Mouse (Mus musculus) midbrain, embryonic 12.5 days (tissue): ENCODE results near the gene Pgpep1. TPM values are rescaled to one million over a fixed set of nuclear protein-coding genes. Genes with fewer than 3 reads are reported as not detected.

Experiments used
- ATAC-seq: fragments of 200-750 bp; cut with Nextera tagmentation; 2 replicates; pipeline ENCODE4 v1.8.0; 2017; ENCODE audit warnings: low read depth, moderate TSS enrichment, moderate library complexity; ENCODE audit not compliant: low FRiP score
- H3K27ac ChIP-seq: fragments of 300-500 bp; sonication (generic); replicated peaks from 2 replicates; pipeline ENCODE4 v1.5.1; 2016; ENCODE audit warnings: mild to moderate bottlenecking
- H3K27me3 ChIP-seq: fragments of 300-500 bp; sonication (generic); 2 replicates; pipeline ENCODE4 v1.6.1; 2016; ENCODE audit warnings: mild to moderate bottlenecking
- H3K36me3 ChIP-seq: fragments of 300-500 bp; sonication (generic); 2 replicates; pipeline ENCODE4 v1.6.1; 2016
- H3K4me1 ChIP-seq: fragments of 300-500 bp; sonication (generic); 2 replicates; pipeline ENCODE4 v1.6.1; 2016
- H3K4me2 ChIP-seq: fragments of 300-500 bp; sonication (generic); replicated peaks from 2 replicates; pipeline ENCODE4 v1.6.1; 2016; ENCODE audit warnings: mild to moderate bottlenecking, moderate library complexity
- H3K4me3 ChIP-seq: fragments of 300-500 bp; sonication (generic); 2 replicates; pipeline ENCODE4 v1.5.1; 2016; ENCODE audit warnings: mild to moderate bottlenecking
- H3K9ac ChIP-seq: fragments of 300-500 bp; sonication (generic); replicated peaks from 2 replicates; pipeline ENCODE4 v1.6.1; 2016; ENCODE audit warnings: mild to moderate bottlenecking, moderate library complexity
- H3K9me3 ChIP-seq: fragments of 300-500 bp; sonication (generic); 2 replicates; pipeline ENCODE4 v1.6.1; 2016; ENCODE audit warnings: mild to moderate bottlenecking
- WGBS: fragments of 180-500 bp; shearing (Covaris S2); methylation state at CpG from one replicate; pipeline ENCODE4 v1.1.7; 2016; 5-methylcytosine and 5-hydroxymethylcytosine counted together
- polyA plus RNA-seq: library from polyadenylated mRNA; unstranded; fragments of >200 nt; fragmentation: Nextera tagmentation; extraction: Ambion mirVana; gene quantifications from 2 replicates; pipeline ENCODE4 v1.2.1, GENCODE M21; 2016

The Pgpep1 gene
- polyA plus RNA-seq, 1 experiment from 2014 or later = 93.7 TPM

- Histone ChIP-seq H3K9me3 (no peaks in the 10 kb centered on the region), H3K4me3 (peak overlapping the region; percentile 26), H3K27me3 (peaks cover 31% of the 10 kb centered on the region), H3K36me3 (peaks cover 19% of the 10 kb centered on the region), H3K27ac (peak overlapping the region; percentile 97), H3K4me1 (peaks cover 77% of the 10 kb centered on the region), H3K9ac (0 out of 2 replicates have a peak overlapping the region, but pooled peaks have one; percentile 24), H3K4me2 (peak overlapping the region; percentile 54)
- 1% methylated on average over 26 of the region's 26 CpGs for WGBS
- peak; percentile 80 for ATAC-seq
These were observed 58.9 kb downstream of the Pgpep1 start for GRCm38 (mm10) chr8:70601271-70601649.

GRCm38 (mm10) chr8:70600473-70601270 is 59.5 kb downstream of the Pgpep1 start:
- Histone ChIP-seq H3K4me2 (peak overlapping the region; percentile 54), H3K4me1 (peaks cover 77% of the 10 kb centered on the region), H3K9me3 (no peaks in the 10 kb centered on the region), H3K36me3 (peaks cover 25% of the 10 kb centered on the region), H3K4me3 (peak overlapping the region; percentile 26), H3K27me3 (peaks cover 37% of the 10 kb centered on the region), H3K27ac (peak overlapping the region; percentile 97), H3K9ac (peak overlapping the region; percentile 24; the same call in 1 of the 2 replicates)
- WGBS = 9% methylated on average over 10 of the region's 10 CpGs
- peak; percentile 25 for ATAC-seq

GRCm38 (mm10) chr8:70599507-70600290 is 60.5 kb downstream of the Pgpep1 start:
- peaks cover 47% of the 10 kb centered on the region for H3K27me3 ChIP-seq
- H3K4me1 ChIP-seq = peaks cover 79% of the 10 kb centered on the region
- H3K27ac ChIP-seq = peak overlapping the region; percentile 97
- H3K9me3 ChIP-seq = no peaks in the 10 kb centered on the region
- H3K4me2 ChIP-seq = no peak overlapping the region
- H3K9ac ChIP-seq = peak overlapping the region; percentile 7; the same call in 1 of the 2 replicates
- WGBS = 82% methylated on average over 12 of the region's 12 CpGs
- no peak overlapping the region for H3K4me3 ChIP-seq
- H3K36me3 ChIP-seq = peaks cover 26% of the 10 kb centered on the region
- no peak for ATAC-seq

- Histone ChIP-seq H3K9me3 (no peaks in the 10 kb centered on the region), H3K4me3 (peak overlapping the region; percentile 50), H3K27ac (peak overlapping the region; percentile 39), H3K27me3 (peaks cover 47% of the 10 kb centered on the region), H3K9ac (peak overlapping the region; percentile 78), H3K4me1 (peaks cover 75% of the 10 kb centered on the region), H3K36me3 (peaks cover 26% of the 10 kb centered on the region), H3K4me2 (peak overlapping the region; percentile 84)
- 11% methylated on average over 10 of the region's 10 CpGs for WGBS
- no peak for ATAC-seq
These were observed 61.5 kb downstream of the Pgpep1 start for GRCm38 (mm10) chr8:70598722-70599121.

GRCm38 (mm10) chr8:70598283-70598682 is 61.9 kb downstream of the Pgpep1 start:
- peak; percentile 20; the same call in 1 of the 2 replicates for ATAC-seq
- Histone ChIP-seq H3K4me1 (peaks cover 76% of the 10 kb centered on the region), H3K9ac (peak overlapping the region; percentile 78), H3K9me3 (no peaks in the 10 kb centered on the region), H3K4me3 (peak overlapping the region; percentile 50), H3K27me3 (peaks cover 47% of the 10 kb centered on the region), H3K27ac (0 out of 2 replicates have a peak overlapping the region, but pooled peaks have one; percentile 42), H3K36me3 (peaks cover 26% of the 10 kb centered on the region), H3K4me2 (peak overlapping the region; percentile 84)
- 3% methylated on average over 29 of the region's 29 CpGs for WGBS

GRCm38 (mm10) chr8:70597417-70598272 is 62.5 kb downstream of the Pgpep1 start:
- H3K4me2 ChIP-seq = peak overlapping the region; percentile 84
- H3K4me3 ChIP-seq = peak overlapping the region; percentile 50
- peak overlapping the region; percentile 78 for H3K9ac ChIP-seq
- ATAC-seq = no peak; the same call in 1 of the 2 replicates
- no peaks in the 10 kb centered on the region for H3K9me3 ChIP-seq
- 10% methylated on average over 39 of the region's 68 CpGs for WGBS
- H3K27me3 ChIP-seq = peaks cover 47% of the 10 kb centered on the region
- peaks cover 22% of the 10 kb centered on the region for H3K36me3 ChIP-seq
- peaks cover 78% of the 10 kb centered on the region for H3K4me1 ChIP-seq
- H3K27ac ChIP-seq = peak overlapping the region; percentile 42; the same call in 1 of the 2 replicates

- Histone ChIP-seq H3K4me2 (peak overlapping the region; percentile 84), H3K9ac (no peak overlapping the region)
These were observed 63.3 kb downstream of the Pgpep1 start for GRCm38 (mm10) chr8:70596775-70597416.

More at GRCm38 (mm10) chr8:70596775-70597416, 63.3 kb downstream of the Pgpep1 start:
- ATAC-seq = no peak
- H3K36me3 ChIP-seq = peaks cover 19% of the 10 kb centered on the region
- H3K4me3 ChIP-seq = 0 out of 2 replicates have a peak overlapping the region, but pooled peaks have one; percentile 50
- WGBS = 89% methylated on average over 17 of the region's 17 CpGs
- peaks cover 76% of the 10 kb centered on the region for H3K4me1 ChIP-seq
- H3K27me3 ChIP-seq = peaks cover 47% of the 10 kb centered on the region
- H3K27ac ChIP-seq = no peak overlapping the region
- no peaks in the 10 kb centered on the region for H3K9me3 ChIP-seq

Other genes starting within 250 kb of the Pgpep1 start
- gene Crtc1, start 220.8 kb downstream of the Pgpep1 start, polyA plus RNA-seq = 22.8 and 23.6 TPM in 2 replicates
- gene Klhl26, start 183.4 kb downstream of the Pgpep1 start, polyA plus RNA-seq = 17.8 and 18.5 TPM in 2 replicates
- gene Tmem59l, start 173.0 kb downstream of the Pgpep1 start, polyA plus RNA-seq = 19.3 and 21.7 TPM in 2 replicates
- gene Crlf1, start 167.2 kb downstream of the Pgpep1 start, polyA plus RNA-seq = 0.92 and 1.6 TPM in 2 replicates
- 130 and 134 TPM in 2 replicates for gene Rex1bd, start 153.6 kb downstream of the Pgpep1 start, polyA plus RNA-seq
- gene Uba52, start 149.6 kb downstream of the Pgpep1 start, polyA plus RNA-seq = 748 and 749 TPM in 2 replicates
- 326 and 332 TPM in 2 replicates for gene Fkbp8, start 132.7 kb downstream of the Pgpep1 start, polyA plus RNA-seq
- gene Kxd1, start 132.4 kb downstream of the Pgpep1 start, polyA plus RNA-seq = 52.1 and 52.7 TPM in 2 replicates
- 18.7 and 21.6 TPM in 2 replicates for gene Ell, start 120.9 kb downstream of the Pgpep1 start, polyA plus RNA-seq
- gene Isyna1, start 66.0 kb downstream of the Pgpep1 start, polyA plus RNA-seq = 107 and 112 TPM in 2 replicates
- 115 and 118 TPM in 2 replicates for gene Ssbp4, start 51.5 kb downstream of the Pgpep1 start, polyA plus RNA-seq
- gene Lrrc25, start 44.2 kb downstream of the Pgpep1 start, polyA plus RNA-seq = 1.0 and 1.6 TPM in 2 replicates
- gene Gdf15, start 27.9 kb downstream of the Pgpep1 start, polyA plus RNA-seq = 0.17 TPM in 1 of 2 replicates, not detected in the other
- 255 and 263 TPM in 2 replicates for gene Lsm4, start 12.9 kb upstream of the Pgpep1 start, polyA plus RNA-seq
- gene Jund, start 38.6 kb upstream of the Pgpep1 start, polyA plus RNA-seq = 206 and 213 TPM in 2 replicates
- gene Iqcn, start 43.1 kb upstream of the Pgpep1 start, polyA plus RNA-seq = 0.04 TPM in 1 of 2 replicates, not detected in the other
- not detected in 2 replicates for gene Gm3336, start 58.2 kb upstream of the Pgpep1 start, polyA plus RNA-seq
- 0.15 and 0.39 TPM in 2 replicates for gene Pde4c, start 63.3 kb upstream of the Pgpep1 start, polyA plus RNA-seq
- gene Rab3a, start 94.3 kb upstream of the Pgpep1 start, polyA plus RNA-seq = 98.9 and 102 TPM in 2 replicates
- 35.4 and 37.3 TPM in 2 replicates for gene Mpv17l2, start 100.6 kb upstream of the Pgpep1 start, polyA plus RNA-seq
- 73.4 and 74.6 TPM in 2 replicates for gene Pik3r2, start 116.3 kb upstream of the Pgpep1 start, polyA plus RNA-seq
- 17.1 and 18.0 TPM in 2 replicates for gene Mast3, start 144.7 kb upstream of the Pgpep1 start, polyA plus RNA-seq
- gene Il12rb1, start 148.1 kb upstream of the Pgpep1 start, polyA plus RNA-seq = 0.08 TPM in 1 of 2 replicates, not detected in the other
- 10.4 and 10.5 TPM in 2 replicates for gene Arrdc2, start 179.3 kb upstream of the Pgpep1 start, polyA plus RNA-seq
- 27.4 TPM in 2 replicates for gene Kcnn1, start 202.9 kb upstream of the Pgpep1 start, polyA plus RNA-seq
- 145 and 152 TPM in 2 replicates for gene Ccdc124, start 213.5 kb upstream of the Pgpep1 start, polyA plus RNA-seq
- 0.55 and 0.69 TPM in 2 replicates for gene Slc5a5, start 232.4 kb upstream of the Pgpep1 start, polyA plus RNA-seq
- gene Rpl18a, start 237.0 kb upstream of the Pgpep1 start, polyA plus RNA-seq = 2,550 and 2,750 TPM in 2 replicates
- gene Map1s, start 245.5 kb upstream of the Pgpep1 start, polyA plus RNA-seq = 58.4 and 61.0 TPM in 2 replicates